Mouse (Mus musculus): ENCODE results near the gene Slc25a24.

- TF ChIP-seq POLR2A (IDR thresholded peaks at IDR 0.05; ENCODE audit: extremely low read depth, insufficient read depth, low read length): no peak
- TF ChIP-seq CTCF (IDR thresholded peaks at IDR 0.05; ENCODE audit: extremely low read depth, insufficient read depth, low read length): no peak
Observed at GRCm38 (mm10) chr3:109122641-109123530, at the start of gene Slc25a24.
